Mouse (Mus musculus) NIH3T3 (cell line): ENCODE results near the gene Agtpbp1.
"Not testable (repeated sequence)": the region's sequence is repeated elsewhere in the genome, so short reads cannot be mapped to it uniquely, and the experiment has no call there.

Experiments used
- DNase-seq: peaks from one replicate; pipeline ENCODE4 v3.0.0-alpha.2; 2012; ENCODE audit warnings: low read depth

The Agtpbp1 gene

DNA sequence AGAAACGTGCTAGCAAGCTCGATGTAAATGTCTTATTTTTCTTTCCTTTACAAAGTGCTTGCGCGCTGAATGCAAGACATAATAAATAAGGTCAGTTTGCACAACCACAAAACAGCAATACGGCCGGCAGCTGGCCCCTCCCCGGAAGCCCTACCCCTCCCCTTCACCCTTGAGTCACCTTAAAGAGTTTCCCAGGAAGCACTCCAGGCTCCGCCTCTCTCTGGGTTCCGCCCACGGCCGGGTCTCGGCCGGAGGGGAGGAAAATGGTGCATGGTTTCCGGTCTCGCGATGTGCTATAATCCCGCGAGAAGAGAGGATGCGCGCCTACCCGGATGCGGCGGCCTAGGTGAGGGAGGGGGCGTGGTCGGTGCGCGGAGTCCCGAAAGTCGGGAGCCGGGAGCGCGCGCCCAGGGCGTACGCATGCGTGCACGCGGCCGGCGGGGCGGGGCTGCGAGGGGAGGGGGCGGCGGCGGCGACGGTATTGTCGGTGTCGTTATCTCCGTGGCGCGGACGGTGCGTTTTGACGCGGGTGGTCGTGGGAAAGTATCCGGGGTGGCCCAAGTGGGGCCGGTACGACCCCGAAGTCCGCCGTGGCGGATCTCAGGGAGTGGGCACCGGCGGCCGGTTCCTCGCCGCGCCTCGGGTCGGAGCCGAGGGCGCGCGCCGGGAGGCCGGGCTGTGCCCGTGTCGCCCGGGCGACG is at the start of gene Agtpbp1, which contains the start of gene Naa35:
Gene Agtpbp1, minus strand, starts transcription at position 281 of the 701 bp plus-strand sequence.
Gene Naa35, plus strand, starts transcription at position 313 of the 701 bp plus-strand sequence.
- DNase-seq = peak; percentile 99

DNA sequence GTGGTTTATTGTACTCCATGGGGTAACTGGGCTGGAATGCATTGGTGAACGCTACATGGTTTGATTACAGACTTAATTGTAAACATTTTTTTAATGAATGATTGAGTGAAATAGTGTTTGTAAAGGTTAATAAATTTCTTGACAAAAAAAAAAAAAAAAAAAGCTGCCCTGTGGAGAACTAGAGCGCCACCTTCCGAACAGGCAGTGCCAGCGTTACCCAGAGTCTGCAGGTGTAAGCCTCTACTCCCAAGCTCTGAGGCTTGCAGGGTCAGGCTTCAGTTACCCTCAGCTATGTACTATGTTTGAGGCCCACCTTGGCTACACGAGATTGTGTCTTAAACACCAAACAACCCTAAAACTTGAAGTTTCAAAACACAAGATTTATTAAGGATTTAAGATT is 49.6 kb upstream of the Agtpbp1 start:
- no peak for DNase-seq

DNA sequence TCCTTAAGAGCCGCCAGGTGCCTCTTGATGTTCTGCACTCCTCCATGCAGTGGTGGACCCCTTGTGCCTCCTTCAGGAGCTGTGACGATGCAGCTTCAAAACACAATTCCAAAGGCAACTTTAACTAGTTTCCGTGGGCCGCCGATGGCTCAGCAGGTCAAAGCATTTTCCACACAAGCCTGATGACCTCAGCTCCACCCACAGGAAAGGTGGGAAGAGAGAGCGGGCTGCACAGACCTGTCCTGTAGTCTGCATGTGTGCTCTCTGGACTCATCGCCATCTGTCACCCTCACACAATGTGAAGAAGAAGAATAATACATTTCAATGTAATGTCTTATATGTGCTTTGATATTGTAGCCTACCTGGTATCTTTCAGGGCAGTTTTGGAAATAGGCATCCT is 41.7 kb upstream of the Agtpbp1 start:
- DNase-seq = no peak

GRCm38 (mm10) chr13:59624903-59625302 is 39.9 kb upstream of the Agtpbp1 start:
- DNase-seq = peak; percentile 21

DNA sequence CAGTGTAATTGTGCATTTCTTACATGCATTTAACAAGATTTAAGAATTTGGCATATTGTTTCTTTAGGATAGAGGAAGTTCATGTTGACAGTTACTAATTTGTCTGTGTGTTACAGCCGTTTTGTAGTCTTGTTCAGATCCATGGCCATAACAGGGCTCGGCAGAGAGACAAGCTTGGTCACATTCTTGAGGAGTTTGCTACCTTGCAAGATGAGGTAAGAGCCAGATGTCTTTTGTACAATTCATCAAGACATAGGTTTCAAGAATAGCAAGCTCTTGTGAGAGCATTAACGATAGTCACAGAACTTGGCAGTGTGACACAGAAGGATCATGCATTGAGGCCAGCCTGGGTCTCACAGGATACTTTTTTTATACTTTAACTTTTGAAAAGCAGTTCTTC is 39.4 kb upstream of the Agtpbp1 start:
- no peak for DNase-seq

DNA sequence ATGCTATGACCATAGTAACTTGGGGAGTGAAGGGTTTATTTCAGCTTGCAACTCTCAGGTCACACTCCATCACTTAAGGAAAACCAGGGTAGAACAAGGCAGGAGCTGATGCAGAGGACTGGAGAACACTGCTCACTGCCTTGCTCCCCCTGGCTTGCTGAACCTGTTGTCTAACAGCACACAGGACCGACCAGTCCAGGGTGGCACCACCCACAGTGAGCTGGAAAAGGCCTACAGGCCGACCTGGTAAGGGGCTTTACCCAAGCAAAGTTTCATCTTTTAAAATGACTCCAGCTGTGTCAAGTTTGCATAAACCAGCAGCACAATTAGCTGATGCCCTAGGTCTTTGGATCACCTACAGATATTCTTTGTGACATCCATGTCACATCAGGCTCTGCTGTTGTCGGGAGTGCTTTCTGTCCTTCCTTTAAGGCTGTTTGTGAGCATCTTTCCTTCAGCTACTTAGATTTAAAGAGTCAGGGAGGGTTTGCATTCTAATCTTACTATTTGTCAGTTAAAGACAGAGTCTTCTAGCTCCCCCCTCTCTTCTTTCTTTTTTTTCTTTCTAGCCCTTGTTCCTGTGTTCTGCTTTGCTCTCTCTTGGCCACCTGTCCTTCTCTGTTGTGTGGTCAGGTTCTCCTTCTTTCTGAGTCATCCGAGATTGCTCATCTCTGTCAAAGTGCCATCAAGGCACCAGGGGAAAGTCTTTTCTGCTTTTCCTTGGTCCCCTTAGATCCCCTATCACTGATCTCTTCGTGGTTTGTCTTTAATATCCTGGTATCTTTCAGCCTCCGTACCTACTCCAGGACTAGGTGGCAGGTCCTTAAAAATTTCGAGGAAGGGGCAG is 36.8 kb upstream of the Agtpbp1 start:
- DNase-seq = no peak

DNA sequence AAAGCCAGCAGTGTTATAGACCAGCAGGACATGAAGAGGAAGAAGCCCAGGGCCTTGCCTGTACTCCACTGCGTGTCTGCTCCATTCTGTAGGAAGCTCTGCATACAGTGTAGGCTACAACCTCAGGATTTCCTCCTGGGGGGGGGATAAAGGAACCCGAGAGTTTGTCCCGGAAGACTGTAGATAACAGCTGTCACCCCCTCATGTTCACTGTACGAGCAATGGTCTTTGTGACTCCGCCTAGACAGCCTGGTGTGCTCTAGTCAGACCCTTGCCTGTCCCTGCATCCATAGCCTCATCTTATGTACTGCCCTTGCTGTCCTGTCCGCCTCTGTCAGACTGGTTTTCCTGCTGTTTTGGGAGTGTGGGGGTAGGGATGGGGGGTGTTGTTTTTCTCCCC is 33.4 kb upstream of the Agtpbp1 start:
- DNase-seq = no peak

DNA sequence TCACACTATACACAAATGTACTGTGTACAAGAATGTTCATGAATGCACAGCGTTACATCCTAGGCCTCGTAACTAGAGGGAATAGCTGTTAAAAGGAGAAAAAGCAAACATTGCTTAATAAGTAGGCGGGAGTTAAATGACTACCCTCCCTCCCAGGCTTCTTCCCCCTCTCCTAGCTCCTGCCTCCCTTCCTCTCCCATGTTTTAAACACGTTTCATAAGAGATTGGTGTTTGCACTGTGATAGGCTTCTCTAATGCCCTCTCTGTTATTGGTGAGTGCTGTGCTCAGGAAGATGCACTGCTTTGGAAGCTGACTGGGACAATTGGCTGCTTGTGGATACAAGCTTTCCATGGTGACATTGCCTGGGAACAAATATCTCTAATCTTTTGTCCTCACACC is 30.5 kb upstream of the Agtpbp1 start:
- no peak for DNase-seq

- DNase-seq = no peak
These were observed 30.1 kb upstream of the Agtpbp1 start for GRCm38 (mm10) chr13:59615152-59615551.

GRCm38 (mm10) chr13:59613868-59614267 is 28.8 kb upstream of the Agtpbp1 start:
- DNase-seq = no peak

- no peak for DNase-seq
These were observed 25.4 kb upstream of the Agtpbp1 start for GRCm38 (mm10) chr13:59610437-59610836.

DNA sequence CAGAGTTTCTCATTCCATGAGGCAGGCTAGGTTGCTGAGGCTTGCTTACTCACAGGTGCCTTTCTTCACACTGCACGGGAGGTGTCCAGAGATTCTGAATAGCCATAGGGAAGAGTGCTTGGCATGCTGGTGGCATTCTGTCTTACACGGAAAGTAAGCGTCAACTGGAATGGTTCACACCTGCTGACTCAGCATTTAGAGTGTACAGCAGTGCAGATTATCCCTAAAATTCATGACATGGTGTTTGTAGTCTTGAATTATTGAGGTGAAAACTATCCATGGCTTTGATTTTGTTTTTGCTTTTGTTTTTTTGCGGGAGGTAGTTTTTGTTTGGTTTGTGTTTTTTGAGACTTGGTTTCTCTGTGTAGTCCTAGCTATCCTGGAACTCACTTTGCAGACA is 24.9 kb upstream of the Agtpbp1 start:
- DNase-seq = no peak

- no peak for DNase-seq
These were observed 20.3 kb upstream of the Agtpbp1 start for GRCm38 (mm10) chr13:59605221-59605922.

DNA sequence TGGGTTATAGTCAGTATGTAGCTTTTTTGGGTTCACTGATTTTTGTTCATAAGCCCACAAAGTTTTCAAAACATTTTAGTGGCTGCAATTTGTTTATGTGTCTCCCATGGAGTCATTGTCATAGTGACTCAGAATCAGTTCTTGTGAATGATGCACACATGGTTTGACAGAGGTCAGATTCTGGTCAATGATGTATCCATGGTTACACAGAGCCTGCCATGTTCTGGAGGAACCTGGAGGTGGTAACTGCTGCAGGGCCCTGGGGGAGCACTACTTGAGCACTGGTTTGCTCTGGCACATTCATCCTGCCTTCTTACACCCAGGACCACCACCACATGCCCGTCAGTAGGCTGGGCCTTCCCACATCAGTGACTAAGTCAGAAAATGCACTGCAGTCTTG is 19.5 kb upstream of the Agtpbp1 start:
- DNase-seq = peak; percentile 28

GRCm38 (mm10) chr13:59603096-59603495 is 18.1 kb upstream of the Agtpbp1 start:
- DNase-seq = no peak

GRCm38 (mm10) chr13:59592630-59593029 is 7.6 kb upstream of the Agtpbp1 start:
- no peak for DNase-seq

GRCm38 (mm10) chr13:59592058-59592457 is 7.0 kb upstream of the Agtpbp1 start:
- not testable (repeated sequence) for DNase-seq

DNA sequence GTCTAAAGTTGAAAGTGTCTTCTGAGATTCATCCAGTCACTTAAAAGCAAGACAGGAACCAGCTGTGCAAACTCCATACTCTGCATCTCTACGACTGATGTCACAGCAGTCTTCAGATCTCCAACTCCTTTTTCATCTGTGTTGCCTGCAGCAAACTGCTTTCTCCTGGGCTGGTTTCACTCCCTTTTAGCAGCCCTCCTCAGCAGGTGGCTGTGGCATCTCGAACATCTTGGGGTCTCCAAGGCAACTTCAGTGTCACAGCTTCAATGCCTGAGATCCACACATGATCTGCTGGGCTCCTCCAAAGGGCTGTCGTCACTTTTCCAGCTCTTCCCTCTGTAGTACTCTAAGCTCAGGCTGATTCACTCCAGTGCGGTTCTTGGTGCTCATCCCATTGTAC is 5.7 kb upstream of the Agtpbp1 start:
- DNase-seq = no peak

DNA sequence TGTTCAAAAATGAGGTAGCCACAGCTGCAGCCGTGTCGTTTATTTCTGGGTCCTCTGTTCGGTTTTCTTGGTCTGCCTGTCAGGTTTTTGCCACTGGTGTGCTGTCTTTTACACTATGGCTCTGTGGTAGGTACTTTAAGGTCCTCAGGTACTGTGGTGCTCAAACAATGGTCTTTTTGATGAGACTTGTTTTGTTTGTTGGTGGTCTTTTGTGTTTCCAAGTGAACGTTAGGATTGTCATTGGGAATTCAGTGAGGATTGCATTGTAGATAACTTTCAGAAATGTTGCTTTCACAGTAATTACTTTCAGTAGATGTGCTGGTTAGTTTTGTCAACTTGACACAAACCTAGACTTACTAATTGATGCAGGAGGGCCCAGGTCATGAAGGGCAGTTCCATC is 4.6 kb upstream of the Agtpbp1 start:
- DNase-seq = no peak

GRCm38 (mm10) chr13:59587201-59587600 is 2.2 kb upstream of the Agtpbp1 start:
- no peak for DNase-seq

- peak; percentile 43 for DNase-seq
These were observed 600 bp upstream of the Agtpbp1 start for GRCm38 (mm10) chr13:59585648-59586005.

DNA sequence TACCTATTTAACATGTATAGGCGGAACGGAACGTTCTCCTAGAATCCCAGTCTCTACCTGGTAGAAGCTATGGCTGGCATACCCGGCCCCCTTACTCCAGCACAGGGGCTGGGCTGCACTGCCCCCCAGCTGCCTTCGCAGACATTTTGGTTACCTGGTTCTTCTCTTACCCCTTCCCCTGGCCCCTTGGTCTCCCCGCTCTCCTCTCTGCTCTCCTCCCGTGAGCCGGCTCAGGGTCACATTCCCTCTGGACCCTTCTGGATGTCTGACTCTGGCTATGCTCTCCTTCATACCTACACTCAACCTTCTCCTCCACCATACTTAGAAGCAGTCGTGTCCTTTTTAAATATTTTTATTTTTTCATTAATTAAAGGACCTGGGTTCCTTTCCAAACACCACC is 546 bp downstream of the Agtpbp1 start:
- DNase-seq = peak; percentile 20

- DNase-seq = no peak
These were observed 4.1 kb downstream of the Agtpbp1 start for GRCm38 (mm10) chr13:59580954-59581353.
